Mouse (Mus musculus) stomach, postnatal 0 days (tissue): ENCODE measurements around the gene Mamdc4.

Experiments
- CTCF ChIP-seq: IDR thresholded peaks from 2 replicates; pipeline ENCODE4 v1.5.1; 2016; ENCODE audit warnings: antibody characterized with exemption, low read depth, mild to moderate bottlenecking, moderate library complexity
- EP300 ChIP-seq: optimal IDR thresholded peaks from 2 replicates; pipeline ENCODE3; 2016; ENCODE audit warnings: antibody characterized with exemption

- peak; percentile 81 for TF ChIP-seq CTCF
- no peak for TF ChIP-seq EP300
Observed at GRCm38 (mm10) chr2:25551186-25551585, 23.5 kb downstream of the Mamdc4 start.
